Mouse (Mus musculus): ENCODE measurements at regions not wholly inside any gene's neighbourhood (a gene's known extent, or its start where the extent isn't known, plus 50 kb on each side); places are given as distances from the start of the nearest gene placed in this dataset.
A peak's percentile ranks its signal among the peaks of the same experiment; 100 is the strongest.
"Not testable (repeated sequence)": the region's sequence is repeated elsewhere in the genome, so short reads cannot be mapped to it uniquely, and the experiment has no call there.

DNA sequence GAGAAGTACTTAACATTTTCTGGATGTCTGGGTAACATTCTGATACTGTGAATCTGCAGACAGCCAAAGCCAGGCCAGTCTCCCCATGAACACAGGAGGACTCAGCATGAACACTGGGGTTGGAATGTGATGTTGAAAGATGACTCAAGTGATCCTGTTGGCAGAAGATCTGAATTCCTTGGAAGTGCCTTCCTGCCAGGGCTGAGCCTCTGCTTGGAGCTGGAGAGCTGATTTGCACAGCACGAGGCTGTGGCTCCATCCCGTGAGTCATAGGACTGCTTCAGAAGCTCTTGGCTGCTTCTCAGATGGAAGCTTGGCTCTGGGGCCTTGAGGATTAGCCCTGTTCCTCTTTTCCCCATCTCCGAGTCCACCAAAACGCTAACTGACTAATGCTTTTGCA lies 99.5 kb downstream of the Nr2f2 start:
- H3K36me3 ChIP-seq (ENCODE audit: control insufficient read depth, insufficient read depth, low read length), result no peaks in the 10 kb centered on the region
- no peak for ATAC-seq (ENCODE audit: low read depth)

DNA sequence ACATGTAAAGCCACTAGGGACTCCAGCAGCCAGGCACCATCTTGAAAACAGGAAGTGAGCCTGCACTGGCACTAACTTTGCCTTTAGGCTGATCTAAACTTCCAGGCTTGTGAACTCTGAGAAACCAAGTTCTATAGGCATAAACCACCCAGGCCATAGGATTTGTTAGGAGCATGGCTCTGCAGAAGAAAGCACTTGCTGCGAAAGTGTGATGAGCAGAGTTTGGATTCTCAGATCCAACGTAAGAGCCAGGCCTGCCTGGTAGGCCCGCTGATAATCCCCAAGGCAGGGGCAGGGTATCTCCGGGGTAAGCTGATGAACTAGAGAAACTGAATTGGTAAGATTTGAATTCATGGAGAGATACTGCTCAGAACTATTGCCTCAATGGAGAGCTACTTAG lies 109.7 kb downstream of the Nr2f2 start:
- ATAC-seq (ENCODE audit: low read depth), result no peak
- Histone ChIP-seq H3K4me1 (ENCODE audit: control insufficient read depth, insufficient read depth, low read length) (no peaks in the 10 kb centered on the region), H3K36me3 (ENCODE audit: control insufficient read depth, insufficient read depth, low read length) (no peaks in the 10 kb centered on the region), H3K9ac (ENCODE audit: low read depth, low read length) (no peak overlapping the region), H3K27me3 (replicated peaks; ENCODE audit: control insufficient read depth, insufficient read depth, low read length) (no peaks in the 10 kb centered on the region), H3K9me3 (ENCODE audit: control insufficient read depth, low read length) (no peaks in the 10 kb centered on the region), H3K27ac (replicated peaks; ENCODE audit: low read depth, low read length) (no peak overlapping the region), H3K4me2 (ENCODE audit: low read depth, low read length) (no peak overlapping the region), H3K4me3 (ENCODE audit: low read depth, low read length) (no peak overlapping the region)
- 95% methylated on average over 4 of the region's 4 CpGs for WGBS
- DNase-seq (ENCODE audit: low spot score), result no peak

More for the DNA sequence above, 99.5 kb downstream of the Nr2f2 start:
- Histone ChIP-seq H3K4me2 (ENCODE audit: low read depth, low read length) (no peak overlapping the region), H3K27me3 (replicated peaks; ENCODE audit: control insufficient read depth, insufficient read depth, low read length) (no peaks in the 10 kb centered on the region), H3K4me1 (ENCODE audit: control insufficient read depth, insufficient read depth, low read length) (no peaks in the 10 kb centered on the region), H3K9ac (ENCODE audit: low read depth, low read length) (no peak overlapping the region), H3K9me3 (ENCODE audit: control insufficient read depth, low read length) (0 out of 2 replicates have a peak, but pooled peaks cover 6% of the 10 kb centered on the region), H3K27ac (replicated peaks; ENCODE audit: low read depth, low read length) (no peak overlapping the region), H3K4me3 (ENCODE audit: low read depth, low read length) (no peak overlapping the region)
- peak; percentile 35 for DNase-seq (ENCODE audit: low spot score)
- WGBS, result 47% methylated on average over 4 of the region's 4 CpGs

DNA sequence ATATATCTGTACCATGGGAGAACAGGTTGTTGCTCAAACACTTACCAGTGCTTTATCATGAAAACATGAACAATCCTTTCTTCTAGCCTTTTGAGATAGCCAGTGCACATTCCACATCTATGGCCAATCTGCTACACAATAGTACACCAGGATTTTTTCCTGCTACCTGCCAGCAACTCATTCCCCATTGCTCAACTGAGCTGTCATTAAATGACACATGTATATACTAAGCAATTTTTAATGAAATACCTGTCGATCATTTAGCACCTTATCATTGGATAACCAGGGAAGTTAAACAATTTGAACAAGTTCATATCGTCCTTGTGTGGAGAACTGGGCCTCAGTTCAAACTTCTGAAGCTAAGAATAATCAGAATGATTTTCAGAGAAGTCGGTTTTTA lies 111.5 kb downstream of the Nr2f2 start:
- Histone ChIP-seq H3K4me3 (ENCODE audit: low read depth, low read length) (no peak overlapping the region), H3K4me1 (ENCODE audit: control insufficient read depth, insufficient read depth, low read length) (no peaks in the 10 kb centered on the region), H3K9ac (ENCODE audit: low read depth, low read length) (no peak overlapping the region), H3K27me3 (replicated peaks; ENCODE audit: control insufficient read depth, insufficient read depth, low read length) (no peaks in the 10 kb centered on the region), H3K4me2 (ENCODE audit: low read depth, low read length) (no peak overlapping the region), H3K27ac (replicated peaks; ENCODE audit: low read depth, low read length) (no peak overlapping the region), H3K36me3 (ENCODE audit: control insufficient read depth, insufficient read depth, low read length) (no peaks in the 10 kb centered on the region), H3K9me3 (ENCODE audit: control insufficient read depth, low read length) (no peaks in the 10 kb centered on the region)
- ATAC-seq (ENCODE audit: low read depth) (no peak), DNase-seq (ENCODE audit: low spot score) (no peak)
- 76% methylated on average over 3 of the region's 3 CpGs for WGBS

DNA sequence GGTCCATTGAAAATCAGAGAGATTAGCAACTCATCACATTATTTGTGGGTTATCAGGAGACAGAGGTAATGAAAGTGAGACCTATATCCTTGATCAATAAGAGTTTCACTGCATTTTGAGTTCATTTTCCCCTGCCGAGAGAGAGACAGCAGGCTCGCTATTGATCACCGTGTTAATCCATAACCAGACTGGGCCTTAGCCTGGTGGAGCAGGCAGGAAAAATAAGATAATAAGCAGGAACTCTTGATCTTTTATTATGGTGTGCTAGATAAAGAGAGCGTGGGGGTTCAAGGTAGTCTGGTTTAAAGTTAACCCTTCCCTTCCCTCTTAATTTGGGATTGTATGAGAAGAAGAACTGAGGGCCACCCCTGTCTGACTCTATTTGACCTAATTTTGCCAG lies 113.3 kb downstream of the Nr2f2 start:
- Histone ChIP-seq H3K4me3 (ENCODE audit: low read depth, low read length) (no peak overlapping the region), H3K27me3 (replicated peaks; ENCODE audit: control insufficient read depth, insufficient read depth, low read length) (no peaks in the 10 kb centered on the region), H3K4me1 (ENCODE audit: control insufficient read depth, insufficient read depth, low read length) (no peaks in the 10 kb centered on the region), H3K27ac (replicated peaks; ENCODE audit: low read depth, low read length) (no peak overlapping the region), H3K4me2 (ENCODE audit: low read depth, low read length) (no peak overlapping the region), H3K9me3 (ENCODE audit: control insufficient read depth, low read length) (no peaks in the 10 kb centered on the region), H3K9ac (ENCODE audit: low read depth, low read length) (no peak overlapping the region), H3K36me3 (ENCODE audit: control insufficient read depth, insufficient read depth, low read length) (no peaks in the 10 kb centered on the region)
- ATAC-seq (ENCODE audit: low read depth), result no peak
- 83% methylated on average over 4 of the region's 4 CpGs for WGBS
- DNase-seq (ENCODE audit: low spot score), result no peak

DNA sequence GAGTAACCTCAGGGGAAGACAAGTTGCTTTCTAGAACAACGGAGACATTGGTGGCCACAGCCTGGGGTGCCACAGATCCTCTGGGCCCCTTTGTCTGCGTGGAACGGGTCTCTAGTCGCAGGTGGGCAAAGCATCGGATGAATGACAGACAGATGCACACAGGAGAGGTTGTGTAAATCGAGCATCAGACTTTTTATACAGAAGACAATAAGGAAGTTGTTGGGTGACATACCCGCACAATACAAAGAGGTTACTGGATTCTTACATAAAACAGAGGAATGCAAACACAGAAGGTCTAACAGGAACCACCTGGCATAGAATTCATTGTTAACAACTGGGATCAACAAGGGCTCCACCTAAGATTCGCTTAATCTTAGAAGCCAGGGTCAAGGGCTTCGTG lies 127.5 kb downstream of the Nr2f2 start:
- not testable (repeated sequence) for ATAC-seq (ENCODE audit: low read depth); H3K4me3 ChIP-seq (ENCODE audit: low read depth, low read length); H3K27me3 ChIP-seq (replicated peaks; ENCODE audit: control insufficient read depth, insufficient read depth, low read length); DNase-seq (ENCODE audit: low spot score); H3K9me3 ChIP-seq (ENCODE audit: control insufficient read depth, low read length); H3K27ac ChIP-seq (replicated peaks; ENCODE audit: low read depth, low read length); H3K36me3 ChIP-seq (ENCODE audit: control insufficient read depth, insufficient read depth, low read length); H3K4me1 ChIP-seq (ENCODE audit: control insufficient read depth, insufficient read depth, low read length); H3K4me2 ChIP-seq (ENCODE audit: low read depth, low read length); H3K9ac ChIP-seq (ENCODE audit: low read depth, low read length)
- WGBS, result 83% methylated on average over 9 of the region's 9 CpGs

DNA sequence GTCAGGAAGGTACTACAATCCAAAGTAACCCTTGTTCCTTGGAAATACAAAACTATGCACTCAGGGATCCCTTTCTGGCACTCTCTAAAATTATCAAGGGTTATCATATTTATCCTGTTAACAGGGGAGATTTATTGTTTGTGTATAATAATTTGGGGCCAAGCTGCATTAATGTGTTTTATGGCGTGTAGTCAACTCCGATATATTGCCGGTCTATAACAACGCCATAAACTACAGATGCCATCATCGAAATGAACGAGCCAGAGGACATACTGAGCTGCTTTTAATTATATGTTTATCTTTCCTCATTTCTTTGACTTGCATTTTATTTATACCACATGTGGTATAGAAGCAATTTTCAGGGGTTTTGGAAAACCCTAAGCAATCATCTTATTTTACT lies 147.2 kb downstream of the Nr2f2 start:
- H3K4me1 ChIP-seq (ENCODE audit: control insufficient read depth, insufficient read depth, low read length), result no peaks in the 10 kb centered on the region
- H3K36me3 ChIP-seq (ENCODE audit: control insufficient read depth, insufficient read depth, low read length), result no peaks in the 10 kb centered on the region
- H3K9ac ChIP-seq (ENCODE audit: low read depth, low read length), result no peak overlapping the region
- 56% methylated on average over 6 of the region's 6 CpGs for WGBS
- no peak for ATAC-seq (ENCODE audit: low read depth)
- no peak overlapping the region for H3K4me2 ChIP-seq (ENCODE audit: low read depth, low read length)
- no peak overlapping the region for H3K4me3 ChIP-seq (ENCODE audit: low read depth, low read length)
- DNase-seq (ENCODE audit: low spot score), result peak; percentile 57
- no peaks in the 10 kb centered on the region for H3K9me3 ChIP-seq (ENCODE audit: control insufficient read depth, low read length)
- peaks cover 4% of the 10 kb centered on the region; the same call in 1 of the 2 replicates for H3K27me3 ChIP-seq (replicated peaks; ENCODE audit: control insufficient read depth, insufficient read depth, low read length)
- no peak overlapping the region for H3K27ac ChIP-seq (replicated peaks; ENCODE audit: low read depth, low read length)

DNA sequence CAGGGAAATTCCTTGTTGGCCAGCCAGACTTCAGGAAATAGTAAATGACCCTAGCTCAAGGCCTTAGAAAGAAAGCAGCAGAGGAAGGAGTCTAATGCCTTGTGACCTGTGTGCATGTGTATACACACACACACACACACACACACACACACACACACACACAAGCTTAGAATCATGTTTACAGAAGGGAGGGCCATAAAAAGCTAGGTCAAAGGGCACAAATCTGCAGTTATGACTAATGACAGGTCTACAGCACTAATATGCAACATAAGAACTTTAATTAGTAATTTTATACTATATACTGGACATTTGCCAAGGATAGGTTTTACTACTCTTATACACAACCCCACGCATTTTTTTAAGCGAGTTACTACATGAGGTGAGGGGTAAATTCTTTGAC lies 149.4 kb downstream of the Nr2f2 start:
- no peak for DNase-seq (ENCODE audit: low spot score)

DNA sequence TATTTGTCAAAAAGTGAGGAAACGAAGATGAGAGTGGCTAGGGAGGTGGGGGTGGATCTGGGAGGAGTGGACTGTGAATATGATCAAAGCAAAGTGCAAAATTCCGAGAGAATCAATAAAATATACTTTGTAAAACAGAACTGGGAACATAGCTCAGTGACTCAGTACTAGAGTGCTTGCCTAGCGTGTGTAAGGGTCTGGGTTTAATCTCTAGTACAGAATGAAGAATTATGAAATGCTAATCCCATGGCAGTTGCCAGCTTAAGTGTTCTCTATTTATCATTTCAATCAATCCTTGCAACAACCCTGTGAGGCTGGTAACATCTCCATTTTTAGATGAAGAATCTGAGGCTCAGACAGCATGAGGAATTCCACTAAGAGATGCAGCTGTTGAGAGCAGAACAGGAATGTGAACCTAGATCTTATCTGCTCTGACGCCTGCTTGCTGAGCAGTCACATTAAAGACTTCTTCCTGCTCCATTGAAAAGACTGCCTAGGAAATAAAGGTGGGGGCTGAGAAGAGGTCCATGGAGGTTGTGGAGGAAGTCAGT lies 152.5 kb downstream of the Nr2f2 start:
- ATAC-seq (ENCODE audit: low read depth) (peak; percentile 67; the same call in 1 of the 2 replicates), DNase-seq (ENCODE audit: low spot score) (peak; percentile 49)
- H3K4me1 ChIP-seq (ENCODE audit: control insufficient read depth, insufficient read depth, low read length), result no peaks in the 10 kb centered on the region
- no peaks in the 10 kb centered on the region for H3K27me3 ChIP-seq (replicated peaks; ENCODE audit: control insufficient read depth, insufficient read depth, low read length)
- H3K9ac ChIP-seq (ENCODE audit: low read depth, low read length), result no peak overlapping the region
- H3K4me3 ChIP-seq (ENCODE audit: low read depth, low read length), result no peak overlapping the region
- H3K4me2 ChIP-seq (ENCODE audit: low read depth, low read length), result no peak overlapping the region
- 59% methylated on average over 4 of the region's 4 CpGs for WGBS
- H3K9me3 ChIP-seq (ENCODE audit: control insufficient read depth, low read length), result no peaks in the 10 kb centered on the region
- no peaks in the 10 kb centered on the region for H3K36me3 ChIP-seq (ENCODE audit: control insufficient read depth, insufficient read depth, low read length)
- H3K27ac ChIP-seq (replicated peaks; ENCODE audit: low read depth, low read length), result no peak overlapping the region

More for the DNA sequence above, 149.4 kb downstream of the Nr2f2 start:
- Histone ChIP-seq H3K27ac (replicated peaks; ENCODE audit: low read depth, low read length) (no peak overlapping the region), H3K4me1 (ENCODE audit: control insufficient read depth, insufficient read depth, low read length) (no peaks in the 10 kb centered on the region), H3K36me3 (ENCODE audit: control insufficient read depth, insufficient read depth, low read length) (no peaks in the 10 kb centered on the region), H3K9ac (ENCODE audit: low read depth, low read length) (no peak overlapping the region), H3K4me2 (ENCODE audit: low read depth, low read length) (no peak overlapping the region), H3K9me3 (ENCODE audit: control insufficient read depth, low read length) (no peaks in the 10 kb centered on the region), H3K27me3 (replicated peaks; ENCODE audit: control insufficient read depth, insufficient read depth, low read length) (no peaks in the 10 kb centered on the region), H3K4me3 (ENCODE audit: low read depth, low read length) (no peak overlapping the region)
- ATAC-seq (ENCODE audit: low read depth), result no peak
- WGBS, result 71% methylated on average over 2 of the region's 2 CpGs

DNA sequence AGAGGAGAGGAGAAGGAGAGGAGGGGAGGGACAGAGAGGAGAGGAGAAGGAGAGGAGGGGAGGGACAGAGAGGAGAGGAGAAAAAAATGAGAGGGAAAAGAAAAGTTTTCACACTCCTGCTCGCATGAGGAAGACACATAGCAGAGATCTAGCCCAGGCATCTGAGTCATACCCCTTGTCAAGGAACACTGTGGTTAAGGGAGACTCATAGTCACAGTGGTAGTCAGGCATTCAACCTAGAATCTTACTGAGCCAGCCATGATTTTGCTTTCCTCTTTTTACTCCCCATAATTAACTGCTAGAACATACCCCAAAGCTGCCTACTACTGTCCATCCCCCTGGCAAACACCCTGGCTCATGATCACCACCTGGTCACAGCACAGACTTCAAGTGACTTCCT lies 160.6 kb downstream of the Nr2f2 start:
- 71% methylated on average over 1 of the region's 1 CpGs for WGBS
- H3K9ac ChIP-seq (ENCODE audit: low read depth, low read length), result no peak overlapping the region
- H3K4me2 ChIP-seq (ENCODE audit: low read depth, low read length), result no peak overlapping the region
- no peak overlapping the region for H3K27ac ChIP-seq (replicated peaks; ENCODE audit: low read depth, low read length)
- no peak for DNase-seq (ENCODE audit: low spot score)
- H3K36me3 ChIP-seq (ENCODE audit: control insufficient read depth, insufficient read depth, low read length), result no peaks in the 10 kb centered on the region
- no peak overlapping the region for H3K4me3 ChIP-seq (ENCODE audit: low read depth, low read length)
- H3K9me3 ChIP-seq (ENCODE audit: control insufficient read depth, low read length), result no peaks in the 10 kb centered on the region
- ATAC-seq (ENCODE audit: low read depth), result no peak
- H3K4me1 ChIP-seq (ENCODE audit: control insufficient read depth, insufficient read depth, low read length), result no peaks in the 10 kb centered on the region
- H3K27me3 ChIP-seq (replicated peaks; ENCODE audit: control insufficient read depth, insufficient read depth, low read length), result no peaks in the 10 kb centered on the region

Measured in embryonic facial prominence, embryonic 14.5 days (tissue).